Comparison of ENCODE assay signal across 10 mouse cellular contexts in genomic region chr3:87993436-87993835, GRCm38 (mm10). TPM values are rescaled to one million over a fixed set of nuclear protein-coding genes. Genes with fewer than 3 reads are reported as not detected.
DNase-seq lines count a peak whose midpoint lies in the region; ATAC-seq and TF ChIP-seq lines count a peak whose summit lies in the region.
"Had no signal": no experiment of that assay in that cellular context is flagged by ENCODE, and none has a peak within 500 bp of the region (broad histone marks: within the 10 kb centered on the region; RNA-seq: fewer than 3 reads in every experiment).

No protein-coding gene starts in this region.

- H3K4me3 ChIP-seq in kidney, postnatal 0 days (replicated peaks; ENCODE audit: low read depth, low read length): no peak overlapping the region
- H3K4me3 ChIP-seq in liver, embryonic 13.5 days (replicated peaks): no peak overlapping the region
- H3K4me3 ChIP-seq: midbrain, embryonic 13.5 days had no signal

- H3K36me3 ChIP-seq in kidney, postnatal 0 days (ENCODE audit: insufficient read depth, low read length): no peaks in the 10 kb centered on the region
- H3K36me3 ChIP-seq in liver, embryonic 13.5 days: no peaks in the 10 kb centered on the region
- H3K36me3 ChIP-seq: midbrain, embryonic 13.5 days had no signal

- H3K27me3 ChIP-seq in kidney, postnatal 0 days (ENCODE audit: insufficient read depth, low read length): peaks cover 44% of the 10 kb centered on the region
- H3K27me3 ChIP-seq in liver, embryonic 13.5 days: peaks cover 98% of the 10 kb centered on the region

- peaks cover 5% of the 10 kb centered on the region; the same call in 1 of the 2 replicates for H3K4me1 ChIP-seq in kidney, postnatal 0 days (replicated peaks; ENCODE audit: insufficient read depth, low read length)
- H3K4me1 ChIP-seq in liver, embryonic 13.5 days (replicated peaks): peaks cover 11% of the 10 kb centered on the region

- no peak overlapping the region for H3K9ac ChIP-seq in kidney, postnatal 0 days (ENCODE audit: low read depth, low read length)
- no peak overlapping the region for H3K9ac ChIP-seq in liver, embryonic 13.5 days
- H3K9ac ChIP-seq: hindbrain, embryonic 14.5 days; midbrain, embryonic 13.5 days had no signal

- H3K4me2 ChIP-seq in kidney, postnatal 0 days (ENCODE audit: low read length): no peak overlapping the region
- no peak overlapping the region for H3K4me2 ChIP-seq in liver, embryonic 13.5 days
- H3K4me2 ChIP-seq: hindbrain, embryonic 14.5 days; midbrain, embryonic 13.5 days had no signal

- DNase-seq in kidney, postnatal 0 days (ENCODE audit: low spot score): peak; percentile 68
- DNase-seq in kidney, adult 8-10 months: no peak
- DNase-seq in A20 (ENCODE audit: low read depth, low spot score) (peak; percentile 34), MEL-GATA-1-ER (ENCODE audit: extremely low read depth, low read depth) (peak; percentile 35)
- peak; percentile 32 for DNase-seq in liver, embryonic 13.5 days
- no peak for DNase-seq in layer of hippocampus, adult 8-10 months (ENCODE audit: low spot score in 2 of 2)
- DNase-seq in layer of hippocampus, postnatal 10 days (ENCODE audit: low spot score in 2 of 2): no peak
- DNase-seq in urinary bladder, postnatal 10 days (ENCODE audit: low spot score): no peak

- TF ChIP-seq CTCF in kidney, postnatal 0 days (IDR thresholded peaks at IDR 0.05; ENCODE audit: low read depth): no peak

- H3K9me3 ChIP-seq in kidney, postnatal 0 days (replicated peaks; ENCODE audit: low read length): no peaks in the 10 kb centered on the region
- no peaks in the 10 kb centered on the region for H3K9me3 ChIP-seq in liver, embryonic 13.5 days (replicated peaks)
- H3K9me3 ChIP-seq: midbrain, embryonic 13.5 days had no signal

- H3K27ac ChIP-seq in kidney, postnatal 0 days: no peak overlapping the region
- H3K27ac ChIP-seq in liver, embryonic 13.5 days: no peak overlapping the region
- H3K27ac ChIP-seq: hindbrain, embryonic 14.5 days; midbrain, embryonic 13.5 days had no signal

- ATAC-seq in kidney, postnatal 0 days (replicated peaks; ENCODE audit: low FRiP score, low read depth): no peak
- ATAC-seq in liver, embryonic 13.5 days (ENCODE audit: low read depth): no peak
- ATAC-seq: midbrain, embryonic 13.5 days had no signal

- 1% methylated on average over 4 of the region's 6 CpGs for WGBS in kidney, postnatal 0 days
- WGBS in liver, embryonic 13.5 days (ENCODE audit: insufficient replicate concordance): 0% methylated on average over 5 of the region's 6 CpGs

RNA-seq across cellular contexts. Expression of gene Bcan, which starts 6.6 kb away (rescaled TPM):
- polyA plus RNA-seq in kidney, postnatal 0 days (2015; fragmentation: Nextera tagmentation; extraction: Ambion mirVana): 0.14 TPM in 1 of 2 replicates, not detected in the other
- 0.05 TPM in 1 of 2 replicates, not detected in the other for polyA plus RNA-seq in liver, embryonic 13.5 days (2015; fragmentation: Nextera tagmentation; extraction: Ambion mirVana)
- 100 to 1,000 TPM; 257 to 304 (median 278) TPM for total RNA-seq in layer of hippocampus, adult 8-10 months (2022)
- 100 to 1,000 TPM; 350 to 399 TPM for total RNA-seq in layer of hippocampus, postnatal 10 days (2021)

RNA-seq across cellular contexts. Expression of gene Nes, which starts 22.6 kb away (rescaled TPM):
- polyA plus RNA-seq in kidney, postnatal 0 days (2015; fragmentation: Nextera tagmentation; extraction: Ambion mirVana): 24.6 and 28.9 TPM in 2 replicates
- polyA plus RNA-seq in liver, embryonic 13.5 days (2015; fragmentation: Nextera tagmentation; extraction: Ambion mirVana): 2.6 and 2.8 TPM in 2 replicates
- total RNA-seq in layer of hippocampus, adult 8-10 months (2022): 1 to 10 TPM; 4.9 to 6.5 (median 5.5) TPM
- 10 to 100 TPM; 14.7 to 18.5 TPM for total RNA-seq in layer of hippocampus, postnatal 10 days (2021)

RNA-seq across cellular contexts. Expression of gene Hapln2, which starts 33.9 kb away (rescaled TPM):
- polyA plus RNA-seq in kidney, postnatal 0 days (2015; fragmentation: Nextera tagmentation; extraction: Ambion mirVana): 0.13 and 0.17 TPM in 2 replicates
- not detected in 2 replicates for polyA plus RNA-seq in liver, embryonic 13.5 days (2015; fragmentation: Nextera tagmentation; extraction: Ambion mirVana)
- total RNA-seq in layer of hippocampus, adult 8-10 months (2022): 10 to 100 TPM; 26.0 to 34.3 (median 29.3) TPM
- total RNA-seq in layer of hippocampus, postnatal 10 days (2021): 1 to 10 TPM in 1 of 2 experiments, under 1 TPM in 1; 0.42 to 1.0 TPM

RNA-seq across cellular contexts. Expression of gene Crabp2, which starts 45.0 kb away (rescaled TPM):
- 20.1 and 20.9 TPM in 2 replicates for polyA plus RNA-seq in kidney, postnatal 0 days (2015; fragmentation: Nextera tagmentation; extraction: Ambion mirVana)
- polyA plus RNA-seq in liver, embryonic 13.5 days (2015; fragmentation: Nextera tagmentation; extraction: Ambion mirVana): 2.2 and 2.3 TPM in 2 replicates
- total RNA-seq in layer of hippocampus, adult 8-10 months (2022): 1 to 10 TPM; 3.9 to 5.9 (median 4.7) TPM
- 1 to 10 TPM; 2.0 to 6.4 TPM for total RNA-seq in layer of hippocampus, postnatal 10 days (2021)

RNA-seq across cellular contexts. Expression of gene Gpatch4, which starts 49.5 kb away (rescaled TPM):
- 24.8 and 26.3 TPM in 2 replicates for polyA plus RNA-seq in kidney, postnatal 0 days (2015; fragmentation: Nextera tagmentation; extraction: Ambion mirVana)
- polyA plus RNA-seq in liver, embryonic 13.5 days (2015; fragmentation: Nextera tagmentation; extraction: Ambion mirVana): 32.7 TPM in 2 replicates
- 10 to 100 TPM; 14.0 to 19.9 (median 16.1) TPM for total RNA-seq in layer of hippocampus, adult 8-10 months (2022)
- total RNA-seq in layer of hippocampus, postnatal 10 days (2021): 10 to 100 TPM; 20.9 to 27.1 TPM

Comparison
In these comparisons a context has a peak if more than half of its experiments do, and no peak if none do; other contexts are left out.
1. DNase-seq: peak in kidney, postnatal 0 days (single experiment), A20 (single experiment), MEL-GATA-1-ER (single experiment) and liver, embryonic 13.5 days (single experiment); none in kidney, adult 8-10 months (0 of 2), layer of hippocampus, adult 8-10 months (0 of 2), layer of hippocampus, postnatal 10 days (0 of 2) and urinary bladder, postnatal 10 days (single experiment).
2. RNA of gene Hapln2, which starts 33.9 kb away (total RNA-seq): 26.0 to 34.3 TPM in layer of hippocampus, adult 8-10 months; 0.42 to 1.0 TPM in layer of hippocampus, postnatal 10 days; every median in the first group is over 10 times any median in the second.